Mouse (Mus musculus): Measurements from ENCODE around the gene Hexdc.

Hexdc gene

GRCm38 (mm10) chr11:121228129-121229017 lies 24.1 kb downstream of the Hexdc start:
- in situ Hi-C loops (cut with MboI, MseI): no loop called here

- in situ Hi-C loops (cut with MboI, MseI): no loop called here
Observed at GRCm38 (mm10) chr11:121229018-121229439, 24.8 kb downstream of the Hexdc start, which contains the start of gene Cybc1. TSS of gene Cybc1 (minus strand) at chr11:121229322.

- in situ Hi-C loops (cut with MboI, MseI): no loop called here
Observed at GRCm38 (mm10) chr11:121231191-121231590, 27.0 kb downstream of the Hexdc start.

GRCm38 (mm10) chr11:121231628-121232291 lies 27.5 kb downstream of the Hexdc start:
- in situ Hi-C loops (cut with MboI, MseI): no loop called here

GRCm38 (mm10) chr11:121232706-121233105 lies 28.5 kb downstream of the Hexdc start:
- in situ Hi-C loops (cut with MboI, MseI): no loop called here

- in situ Hi-C loops (cut with MboI, MseI): no loop called here
Observed at GRCm38 (mm10) chr11:121235475-121236238, 31.4 kb downstream of the Hexdc start.

GRCm38 (mm10) chr11:121236564-121237344 lies 32.5 kb downstream of the Hexdc start, which contains the start of gene Narf:
TSS of gene Narf (plus strand) at chr11:121237253.
- in situ Hi-C loops (cut with MboI, MseI): no loop called here

GRCm38 (mm10) chr11:121237345-121238128 lies 33.3 kb downstream of the Hexdc start:
- in situ Hi-C loops (cut with MboI, MseI): no loop called here

- in situ Hi-C loops (cut with MboI, MseI): no loop called here
Observed at GRCm38 (mm10) chr11:121239669-121240068, 35.4 kb downstream of the Hexdc start.

- in situ Hi-C loops (cut with MboI, MseI): no loop called here
Observed at GRCm38 (mm10) chr11:121250196-121250595, 46.0 kb downstream of the Hexdc start.

- in situ Hi-C loops (cut with MboI, MseI): no loop called here
Observed at GRCm38 (mm10) chr11:121259160-121260100, 55.2 kb downstream of the Hexdc start, which contains the start of gene Foxk2. TSS of gene Foxk2 (plus strand) at chr11:121259990.

- in situ Hi-C loops (cut with MboI, MseI): no loop called here
Observed at GRCm38 (mm10) chr11:121260211-121260906, 56.1 kb downstream of the Hexdc start.

- in situ Hi-C loops (cut with MboI, MseI): no loop called here
Observed at GRCm38 (mm10) chr11:121261074-121261473, 56.8 kb downstream of the Hexdc start.

Measured in regulatory T cell (primary cell).